Mouse (Mus musculus) liver, embryonic 11.5 days (tissue): ENCODE results near the gene Rhot2. TPM values are rescaled to one million over a fixed set of nuclear protein-coding genes. Genes with fewer than 3 reads are reported as not detected.

Source experiments
- ATAC-seq: fragments of 200-750 bp; cut with Nextera tagmentation; replicated peaks from 2 replicates; pipeline ENCODE4 v1.8.0; 2017; ENCODE audit warnings: moderate number of reproducible peaks, mild to moderate bottlenecking, moderate TSS enrichment, moderate library complexity; ENCODE audit not compliant: low FRiP score
- DNase-seq: peaks from one replicate; pipeline ENCODE4 v3.0.0-alpha.2; 2017; ENCODE audit warnings: low spot score
- H3K27ac ChIP-seq: fragments of 300-500 bp; sonication (generic); 2 replicates; pipeline ENCODE4 v1.5.1; 2014; ENCODE audit warnings: mild to moderate bottlenecking, low read depth, low read length, control low read depth
- H3K27me3 ChIP-seq: fragments of 300-500 bp; sonication (generic); replicated peaks from 2 replicates; pipeline ENCODE4 v1.6.1; 2014; ENCODE audit warnings: low read length, mixed read lengths; ENCODE audit not compliant: control insufficient read depth, insufficient read depth
- H3K36me3 ChIP-seq: fragments of 300-500 bp; sonication (generic); 2 replicates; pipeline ENCODE4 v1.6.1; 2014; ENCODE audit warnings: mild to moderate bottlenecking, low read length, moderate library complexity, mixed read lengths; ENCODE audit not compliant: control insufficient read depth, insufficient read depth
- H3K4me1 ChIP-seq: fragments of 300-500 bp; sonication (generic); replicated peaks from 2 replicates; pipeline ENCODE4 v1.6.1; 2014; ENCODE audit warnings: low read length, mixed read lengths; ENCODE audit not compliant: control insufficient read depth, insufficient read depth
- H3K4me2 ChIP-seq: fragments of 300-500 bp; sonication (generic); 2 replicates; pipeline ENCODE4 v1.6.1; 2014; ENCODE audit warnings: mild to moderate bottlenecking, control low read depth, moderate library complexity
- H3K4me3 ChIP-seq: fragments of 300-500 bp; sonication (generic); 2 replicates; pipeline ENCODE4 v1.5.1; 2014; ENCODE audit warnings: low read depth, low read length, control low read depth
- H3K9ac ChIP-seq: fragments of 300-500 bp; sonication (generic); 2 replicates; pipeline ENCODE4 v1.6.1; 2014; ENCODE audit warnings: low read depth, low read length, control low read depth
- H3K9me3 ChIP-seq: fragments of 300-500 bp; sonication (generic); 2 replicates; pipeline ENCODE4 v1.6.1; 2016; ENCODE audit warnings: low read length, inconsistent platforms, mixed read lengths; ENCODE audit not compliant: control insufficient read depth
- WGBS: fragments of 180-500 bp; shearing (Covaris S2); extraction: QIAGEN DNeasy Blood & Tissue Kit; methylation state at CpG from one replicate; pipeline ENCODE4 v1.1.7; 2014; 5-methylcytosine and 5-hydroxymethylcytosine counted together
- polyA plus RNA-seq: library from polyadenylated mRNA; unstranded; fragments of >200 nt; fragmentation: Nextera tagmentation; extraction: Ambion mirVana; gene quantifications from 2 replicates; pipeline ENCODE4 v1.2.1, GENCODE M21; 2014

Rhot2 gene
- polyA plus RNA-seq, 1 experiment from 2014 or later: 12.8 TPM

DNA sequence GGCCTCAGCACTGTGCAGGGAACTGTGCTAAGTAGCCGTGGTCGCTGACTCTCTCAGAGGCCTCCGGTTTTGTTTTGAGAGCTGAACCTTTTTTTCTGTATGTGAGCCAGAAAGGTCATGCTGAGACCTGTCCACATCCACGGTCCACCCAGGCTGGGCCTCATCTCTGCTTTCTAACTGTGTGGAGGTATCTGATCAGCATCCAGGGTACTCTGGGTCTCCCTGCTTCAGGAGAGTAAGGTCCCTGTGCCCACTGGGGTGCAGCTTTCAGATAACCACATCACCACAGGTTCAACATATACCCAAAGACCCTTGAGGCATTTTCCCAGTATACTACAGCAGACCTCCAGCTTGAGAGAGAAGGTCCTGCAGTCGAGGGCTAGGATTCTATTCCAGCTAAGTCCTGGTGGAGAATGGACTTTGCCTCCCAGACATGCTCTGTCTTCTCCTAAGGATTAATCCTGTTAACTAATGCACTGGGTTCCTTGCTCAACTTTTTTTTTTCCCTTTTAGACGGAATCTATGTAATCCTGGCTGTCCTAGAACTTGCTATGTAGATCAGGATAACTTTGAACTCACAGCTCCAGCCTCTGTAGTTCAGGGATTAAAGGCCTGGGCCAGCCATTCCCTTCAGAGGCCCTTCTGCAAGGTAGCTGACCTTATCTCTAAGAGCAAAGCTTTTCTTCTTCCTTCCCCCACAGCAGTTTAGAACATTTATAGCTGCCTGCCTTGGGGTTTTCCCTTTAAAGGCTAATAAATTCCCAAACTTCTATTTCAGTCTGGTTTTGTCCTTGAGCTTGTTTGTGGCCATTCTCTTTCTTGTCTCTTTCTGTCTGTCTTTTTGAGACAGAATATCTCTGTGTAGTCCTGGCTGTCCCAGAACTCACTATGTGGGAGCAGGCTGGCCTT lies 17.3 kb upstream of the Rhot2 start:
- H3K9me3 ChIP-seq: no peaks in the 10 kb centered on the region
- H3K36me3 ChIP-seq: peaks cover 9% of the 10 kb centered on the region; the same call in 1 of the 2 replicates
- ATAC-seq: peak; percentile 21
- peaks cover 19% of the 10 kb centered on the region for H3K4me1 ChIP-seq
- H3K4me3 ChIP-seq: peak overlapping the region; percentile 65
- no peak for DNase-seq
- H3K4me2 ChIP-seq: peak overlapping the region; percentile 91
- H3K27me3 ChIP-seq: no peaks in the 10 kb centered on the region
- H3K27ac ChIP-seq: peak overlapping the region; percentile 80
- peak overlapping the region; percentile 83 for H3K9ac ChIP-seq
- 15% methylated on average over 6 of the region's 6 CpGs for WGBS

DNA sequence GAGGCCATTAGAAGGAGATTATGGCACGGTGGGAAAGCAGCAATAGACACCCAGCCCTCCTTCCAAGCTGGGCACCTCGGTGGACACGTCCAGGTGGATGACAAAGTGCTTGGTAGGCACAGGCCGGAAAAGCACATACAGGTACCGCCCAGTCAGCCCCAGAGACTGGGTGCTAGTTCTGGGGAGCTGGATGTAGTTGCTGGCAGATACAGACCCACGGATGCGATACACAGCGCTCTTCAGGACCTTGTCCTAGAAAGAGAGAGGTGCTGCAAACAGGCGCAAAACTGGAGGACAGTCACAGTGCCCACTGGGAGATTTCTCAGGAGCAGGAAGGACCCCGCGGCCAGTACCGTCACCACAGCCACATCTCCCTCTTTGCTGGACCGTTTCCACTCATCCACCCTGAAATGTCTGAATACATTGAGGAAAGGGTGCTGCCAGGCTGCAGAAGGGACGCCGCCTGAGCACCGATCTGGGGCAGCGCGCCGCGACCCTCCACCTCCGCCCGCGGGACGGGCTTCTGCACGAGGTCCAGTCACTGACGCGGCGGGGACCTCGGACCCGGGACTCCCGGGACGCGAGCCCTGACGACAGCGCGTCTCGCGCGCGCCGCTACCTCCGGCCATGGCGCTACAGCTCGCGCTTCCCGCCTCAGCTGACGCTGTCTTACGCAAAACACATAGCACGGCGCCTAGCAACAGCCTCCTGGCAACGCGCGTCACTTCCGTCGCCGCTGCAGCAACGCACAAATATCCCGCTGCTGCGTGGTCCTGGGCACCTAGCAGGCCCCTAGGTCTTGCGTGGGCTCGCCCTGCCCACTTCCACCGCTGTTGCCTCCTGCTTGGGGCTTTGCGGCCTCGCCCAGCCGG lies 16.4 kb upstream of the Rhot2 start, which contains the start of gene Wdr90:
Gene Wdr90 (minus strand): TSS at position 670 of the 872 bp plus-strand sequence.
- H3K36me3 ChIP-seq: peaks cover 9% of the 10 kb centered on the region; the same call in 1 of the 2 replicates
- peak within 1 kb of the TSS; percentile 80 for H3K27ac ChIP-seq
- peak within 1 kb of the TSS; percentile 83 for H3K9ac ChIP-seq
- 5% methylated on average over 65 of the region's 65 CpGs for WGBS
- no peaks in the 10 kb centered on the region for H3K27me3 ChIP-seq
- no peaks in the 10 kb centered on the region for H3K9me3 ChIP-seq
- H3K4me1 ChIP-seq: peaks cover 19% of the 10 kb centered on the region
- peak within 1 kb of the TSS; percentile 91 for H3K4me2 ChIP-seq
- peak within 1 kb of the TSS; percentile 65 for H3K4me3 ChIP-seq
- peak; percentile 92 for ATAC-seq
- DNase-seq: peak; percentile 86

DNA sequence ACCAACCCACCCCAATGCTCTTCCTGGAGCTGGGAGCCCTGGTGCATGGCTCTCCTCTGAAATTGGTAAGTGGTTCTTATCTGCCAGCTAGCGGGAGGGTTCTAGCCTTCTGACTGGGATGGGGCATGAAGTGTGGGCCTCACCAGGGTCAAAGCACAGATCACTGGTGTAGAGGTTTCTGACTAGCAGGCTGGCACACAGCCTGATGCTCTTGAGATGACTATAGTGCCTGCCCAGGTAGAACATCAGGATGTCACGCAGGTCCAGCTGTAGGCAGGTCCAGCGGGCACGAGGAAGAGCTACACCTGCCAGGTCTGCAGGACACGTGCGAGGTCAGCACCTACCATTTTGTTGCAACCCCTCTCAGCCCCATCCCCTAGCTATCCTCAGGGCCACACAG lies 15.6 kb upstream of the Rhot2 start:
- ATAC-seq: no peak

DNA sequence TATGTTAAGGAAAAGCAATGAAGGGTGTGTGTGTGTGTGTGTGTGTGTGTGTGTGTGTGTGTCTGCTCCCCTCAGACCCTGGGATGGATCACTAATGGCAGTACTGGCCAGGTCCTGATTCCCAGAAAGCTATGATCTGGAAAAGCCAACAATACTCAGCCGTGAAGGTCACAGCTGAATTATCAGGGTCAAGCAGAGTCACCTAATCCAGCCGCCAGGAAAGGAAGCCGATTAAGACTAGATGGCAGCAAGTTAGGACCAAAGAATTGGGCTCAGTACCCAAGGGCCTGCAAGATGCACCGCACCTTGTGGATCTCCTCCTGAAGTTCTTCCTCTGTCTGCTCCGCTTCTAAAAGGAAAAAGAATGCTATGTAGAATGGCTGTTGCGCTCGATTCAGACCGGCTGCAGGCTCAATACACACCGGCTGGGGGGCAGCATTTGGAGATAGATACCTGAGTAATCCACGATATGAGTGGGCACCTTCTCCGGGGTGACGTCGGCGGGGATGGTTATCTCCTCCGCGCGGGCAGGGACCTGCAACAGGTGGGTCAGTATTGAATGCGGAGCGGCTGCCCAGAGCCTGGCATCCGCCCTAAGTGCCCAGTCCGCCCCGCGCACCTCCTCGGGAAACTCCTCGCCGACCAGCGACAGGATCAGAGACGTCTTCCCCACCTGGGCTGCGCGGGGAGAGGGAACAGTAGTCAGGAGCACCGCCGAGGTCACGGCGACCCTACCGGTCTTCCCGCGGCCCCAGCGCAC lies 835 bp downstream of the Rhot2 start:
- Histone ChIP-seq H3K4me3 (peak overlapping the region; percentile 85), H3K36me3 (peaks cover 32% of the 10 kb centered on the region), H3K27ac (peak overlapping the region; percentile 84), H3K9ac (peak overlapping the region; percentile 93), H3K9me3 (no peaks in the 10 kb centered on the region), H3K27me3 (no peaks in the 10 kb centered on the region), H3K4me1 (peaks cover 16% of the 10 kb centered on the region), H3K4me2 (peak overlapping the region; percentile 93)
- DNase-seq: no peak
- peak; percentile 63 for ATAC-seq
- 2% methylated on average over 38 of the region's 38 CpGs for WGBS

More for the DNA sequence above, 15.6 kb upstream of the Rhot2 start:
- Histone ChIP-seq H3K4me1 (peaks cover 19% of the 10 kb centered on the region), H3K9ac (peak overlapping the region; percentile 83; the same call in 1 of the 2 replicates), H3K4me2 (peak overlapping the region; percentile 91), H3K9me3 (no peaks in the 10 kb centered on the region), H3K27me3 (no peaks in the 10 kb centered on the region), H3K4me3 (peak overlapping the region; percentile 65), H3K36me3 (peaks cover 5% of the 10 kb centered on the region; the same call in 1 of the 2 replicates), H3K27ac (no peak overlapping the region)
- 90% methylated on average over 6 of the region's 6 CpGs for WGBS
- no peak for DNase-seq

DNA sequence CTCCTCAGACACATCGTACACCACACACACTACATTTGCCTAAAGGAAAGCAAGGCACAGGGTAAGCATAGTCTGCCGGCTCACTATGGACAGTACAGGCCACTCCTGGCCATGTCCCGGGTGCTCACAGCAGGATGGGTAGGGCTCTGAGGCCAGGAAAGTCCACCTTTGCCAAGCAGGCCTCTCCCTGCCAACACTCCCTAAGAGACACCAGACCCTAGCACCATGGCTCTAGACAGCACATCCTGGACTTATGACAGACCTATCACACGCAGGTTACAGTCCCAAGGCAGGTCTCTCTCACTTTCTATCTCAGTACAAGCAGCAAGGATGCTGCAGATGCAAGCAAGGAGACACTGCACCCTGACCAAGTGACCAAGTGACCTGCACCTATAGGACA lies 1.5 kb downstream of the Rhot2 start:
- Histone ChIP-seq H3K4me2 (peak overlapping the region; percentile 93), H3K27me3 (no peaks in the 10 kb centered on the region), H3K4me1 (peaks cover 16% of the 10 kb centered on the region), H3K27ac (no peak overlapping the region; the same call in none of the 2 replicates), H3K9ac (peak overlapping the region; percentile 93), H3K9me3 (no peaks in the 10 kb centered on the region), H3K4me3 (peak overlapping the region; percentile 85), H3K36me3 (peaks cover 32% of the 10 kb centered on the region)
- ATAC-seq (no peak), DNase-seq (no peak)
- 89% methylated on average over 4 of the region's 4 CpGs for WGBS

DNA sequence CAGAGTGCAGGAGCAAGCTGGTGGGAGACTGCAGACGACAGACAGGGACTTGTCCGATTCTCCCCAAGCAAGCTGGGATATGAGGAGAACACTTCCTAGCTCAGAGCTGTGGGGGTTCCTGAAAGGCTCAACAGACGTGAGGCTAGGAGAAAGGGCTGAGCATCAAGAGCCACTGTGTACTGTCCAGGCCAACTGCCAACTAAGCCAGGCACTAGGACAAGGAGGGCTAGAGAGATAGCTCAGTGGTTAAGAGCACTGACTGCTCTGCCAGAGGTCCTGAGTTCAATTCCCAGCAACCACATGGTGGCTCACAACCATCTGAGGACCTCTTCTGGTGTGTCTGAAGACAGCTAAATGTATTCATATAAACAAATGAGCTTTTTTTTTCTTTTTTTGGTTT lies 2.1 kb downstream of the Rhot2 start:
- no peak overlapping the region for H3K27ac ChIP-seq
- ATAC-seq: no peak
- WGBS: 86% methylated on average over 3 of the region's 3 CpGs
- H3K9ac ChIP-seq: no peak overlapping the region
- no peaks in the 10 kb centered on the region for H3K27me3 ChIP-seq
- peaks cover 22% of the 10 kb centered on the region for H3K4me1 ChIP-seq
- H3K4me3 ChIP-seq: no peak overlapping the region
- no peak overlapping the region for H3K4me2 ChIP-seq
- no peak for DNase-seq
- no peaks in the 10 kb centered on the region for H3K9me3 ChIP-seq
- H3K36me3 ChIP-seq: peaks cover 36% of the 10 kb centered on the region

DNA sequence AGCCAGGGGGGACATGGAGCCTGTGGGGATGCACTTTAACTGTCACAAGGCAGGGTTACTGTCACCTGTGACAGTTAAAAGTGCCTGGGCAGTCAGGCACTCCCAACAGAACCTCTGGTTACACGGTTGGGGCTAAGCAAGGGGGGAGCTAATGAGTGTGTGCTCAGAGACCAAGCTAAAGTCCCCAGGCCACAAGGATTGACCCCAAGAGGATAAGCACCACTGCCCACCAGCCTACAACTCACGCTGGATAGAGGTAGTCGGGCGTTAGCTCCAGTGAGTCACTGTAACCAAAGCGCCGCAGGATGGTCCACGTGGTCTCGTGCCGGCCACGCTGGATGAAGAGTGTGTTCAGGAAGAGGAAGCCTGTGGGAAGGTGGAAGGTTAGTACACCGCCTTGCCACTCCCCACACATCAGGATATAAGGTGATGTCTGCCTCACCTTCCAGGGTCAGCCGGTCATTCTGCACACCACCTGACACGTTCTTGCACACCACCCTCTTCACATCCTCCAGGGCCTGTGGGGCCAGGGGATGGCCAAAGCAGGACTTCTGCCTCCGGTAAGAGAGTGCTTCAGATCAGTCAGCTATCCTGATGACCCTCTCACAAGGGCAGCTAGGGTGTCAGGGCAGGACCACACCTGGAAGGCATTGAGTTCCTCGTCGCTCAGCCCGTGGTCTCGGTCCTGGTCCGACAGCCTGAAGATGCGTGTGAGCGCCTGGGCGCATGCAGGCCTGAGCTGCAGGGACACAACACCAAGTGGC lies 3.4 kb downstream of the Rhot2 start, which contains the start of gene Gm20683:
Gene Gm20683 (minus strand): TSS at position 647 of the 764 bp plus-strand sequence.
- 93% methylated on average over 22 of the region's 22 CpGs for WGBS
- Histone ChIP-seq H3K9me3 (no peaks in the 10 kb centered on the region), H3K4me2 (no peak within 1 kb of the TSS), H3K36me3 (peaks cover 36% of the 10 kb centered on the region), H3K27ac (no peak within 1 kb of the TSS), H3K9ac (no peak within 1 kb of the TSS), H3K27me3 (no peaks in the 10 kb centered on the region), H3K4me1 (peaks cover 33% of the 10 kb centered on the region), H3K4me3 (no peak within 1 kb of the TSS)
- ATAC-seq (no peak), DNase-seq (no peak)
